ENCODE assay signal across 8 mouse cellular contexts in the genomic region with DNA sequence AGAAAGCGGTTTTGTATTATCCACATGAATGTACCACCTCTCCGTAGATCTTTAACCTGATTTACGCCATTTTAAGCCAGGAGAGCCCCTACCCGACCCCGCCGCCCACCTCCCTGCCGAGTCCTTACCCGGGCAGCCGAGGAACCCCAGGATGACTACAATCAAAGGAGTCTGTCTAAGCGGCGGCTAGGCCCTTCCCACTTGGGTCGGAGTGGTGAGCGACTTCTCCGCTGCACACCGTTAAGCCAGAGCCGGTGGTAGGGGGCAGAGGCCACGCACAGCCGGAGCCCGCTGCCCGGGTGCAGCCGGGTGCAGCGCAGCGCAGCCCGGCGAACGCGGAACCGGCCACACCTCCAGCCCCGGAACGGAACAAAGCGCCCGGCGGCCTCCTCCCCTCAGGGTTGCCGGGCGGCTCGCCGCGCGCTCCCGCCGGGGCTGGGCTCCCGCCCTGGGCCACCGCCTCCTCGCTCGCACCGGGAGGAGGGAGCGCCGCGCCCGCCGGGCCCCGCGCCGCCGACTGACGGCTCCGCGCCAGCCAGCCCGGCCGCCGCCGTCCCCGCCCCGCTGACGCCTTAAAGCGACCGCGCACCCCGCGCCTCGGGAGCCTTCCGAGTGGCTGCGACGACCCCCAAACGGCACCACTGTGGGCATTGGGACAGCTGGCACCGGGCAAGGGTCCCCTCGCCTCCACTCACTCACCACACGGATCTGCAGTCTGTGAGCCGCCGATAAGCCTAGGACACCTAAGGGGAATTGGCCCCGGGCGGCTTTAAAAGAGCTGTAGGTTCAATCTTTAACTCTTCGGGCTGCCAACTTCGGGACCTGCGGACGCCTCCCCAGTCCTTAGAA. TPM values are rescaled to one million over a fixed set of nuclear protein-coding genes. Genes with fewer than 3 reads are reported as not detected.
DNase-seq lines count a peak whose midpoint lies in the region; ATAC-seq and TF ChIP-seq lines count a peak whose summit lies in the region.

No protein-coding gene starts in this region.

- no peak for TF ChIP-seq CTCF in C2C12 (IDR thresholded peaks at IDR 0.05; ENCODE audit: control insufficient read depth, insufficient read depth, insufficient read length)
- TF ChIP-seq CTCF in liver, embryonic 14.5 days (IDR thresholded peaks at IDR 0.05; ENCODE audit: low read depth) = no peak

- H3K9me3 ChIP-seq in embryonic facial prominence, embryonic 15.5 days (replicated peaks) = no peaks in the 10 kb centered on the region
- no peaks in the 10 kb centered on the region for H3K9me3 ChIP-seq in heart, embryonic 13.5 days
- no peaks in the 10 kb centered on the region for H3K9me3 ChIP-seq in kidney, embryonic 16.5 days (ENCODE audit: low read length)
- H3K9me3 ChIP-seq in liver, embryonic 14.5 days (ENCODE audit: control insufficient read depth, low read length) = no peaks in the 10 kb centered on the region
- H3K9me3 ChIP-seq in stomach, embryonic 16.5 days (replicated peaks; ENCODE audit: control insufficient read depth, low read length) = no peaks in the 10 kb centered on the region

- H3K79me2 ChIP-seq in C2C12 (ENCODE audit: control insufficient read depth, insufficient read depth) = peaks cover 22% of the 10 kb centered on the region

- TF ChIP-seq EP300 in liver, embryonic 14.5 days (IDR thresholded peaks at IDR 0.05; ENCODE audit: low read depth) = no peak

- peak overlapping the region; percentile 77 for H3ac ChIP-seq in C2C12 (ENCODE audit: control insufficient read depth, insufficient read length, low read depth)

- peak; percentile 70 for ATAC-seq in embryonic facial prominence, embryonic 15.5 days (ENCODE audit: insufficient number of reproducible peaks, low FRiP score, low TSS enrichment, low read depth)
- ATAC-seq in heart, embryonic 13.5 days (ENCODE audit: extremely low read depth, insufficient number of reproducible peaks, low FRiP score, low TSS enrichment) = peak; percentile 35; the same call in 1 of the 2 replicates
- ATAC-seq in kidney, embryonic 16.5 days (ENCODE audit: low FRiP score, low TSS enrichment) = peak; percentile 79
- peak; percentile 67 for ATAC-seq in liver, embryonic 14.5 days (ENCODE audit: insufficient read depth)
- ATAC-seq in stomach, embryonic 16.5 days (ENCODE audit: insufficient read depth, low FRiP score) = peak; percentile 86

- H3K9ac ChIP-seq in embryonic facial prominence, embryonic 15.5 days = peak overlapping the region; percentile 79
- peak overlapping the region; percentile 93 for H3K9ac ChIP-seq in heart, embryonic 13.5 days
- peak overlapping the region; percentile 78 for H3K9ac ChIP-seq in kidney, embryonic 16.5 days (replicated peaks; ENCODE audit: low read length)
- no peak overlapping the region for H3K9ac ChIP-seq in liver, embryonic 14.5 days (replicated peaks)
- peak overlapping the region; percentile 90 for H3K9ac ChIP-seq in stomach, embryonic 16.5 days (ENCODE audit: low read length)

- peak overlapping the region; percentile 50 for H3K4me3 ChIP-seq in C2C12 (ENCODE audit: insufficient read depth, poor library complexity, severe bottlenecking)
- H3K4me3 ChIP-seq in embryonic facial prominence, embryonic 15.5 days (replicated peaks) = peak overlapping the region; percentile 81
- H3K4me3 ChIP-seq in heart, embryonic 13.5 days = peak overlapping the region; percentile 82
- peak overlapping the region; percentile 74 for H3K4me3 ChIP-seq in kidney, embryonic 16.5 days (ENCODE audit: low read length)
- peak overlapping the region; percentile 32 to 58 for H3K4me3 ChIP-seq in liver, embryonic 14.5 days (ENCODE audit: insufficient read depth in 1 of 2, low read depth in 2 of 2, low read length in 2 of 2)
- peak overlapping the region; percentile 79 for H3K4me3 ChIP-seq in stomach, embryonic 16.5 days (replicated peaks; ENCODE audit: low read length)

- no peaks in the 10 kb centered on the region for H3K79me3 ChIP-seq in C2C12 (ENCODE audit: low read depth)

- peak overlapping the region; percentile 91 for H3K27ac ChIP-seq in embryonic facial prominence, embryonic 15.5 days (replicated peaks)
- peak overlapping the region; percentile 51 for H3K27ac ChIP-seq in heart, embryonic 13.5 days (replicated peaks)
- peak overlapping the region; percentile 66; the same call in 1 of the 2 replicates for H3K27ac ChIP-seq in kidney, embryonic 16.5 days (ENCODE audit: low read length)
- H3K27ac ChIP-seq in liver, embryonic 14.5 days = no peak overlapping the region
- H3K27ac ChIP-seq in stomach, embryonic 16.5 days (ENCODE audit: low read length) = peak overlapping the region; percentile 44

- DNase-seq in brain, adult 2 months (ENCODE audit: low read depth, low spot score) = peak; percentile 86
- DNase-seq in liver, embryonic 14.5 days (ENCODE audit: low read depth in 3 of 3, low spot score in 3 of 3) = peak in 2 of 3 experiments; percentile 14 to 16
- peak; percentile 76 for DNase-seq in neural tube, embryonic 10.5 days (ENCODE audit: extremely low spot score, low spot score)

- no peaks in the 10 kb centered on the region for H3K27me3 ChIP-seq in C2C12 (ENCODE audit: control insufficient read depth, insufficient read depth, insufficient read length)
- H3K27me3 ChIP-seq in embryonic facial prominence, embryonic 15.5 days = peaks cover 9% of the 10 kb centered on the region; the same call in 1 of the 2 replicates
- peaks cover 24% of the 10 kb centered on the region for H3K27me3 ChIP-seq in heart, embryonic 13.5 days (replicated peaks)
- peaks cover 24% of the 10 kb centered on the region for H3K27me3 ChIP-seq in kidney, embryonic 16.5 days (ENCODE audit: insufficient read depth, low read length)
- H3K27me3 ChIP-seq in liver, embryonic 14.5 days (ENCODE audit: control insufficient read depth, insufficient read depth, low read length) = peaks cover 32% of the 10 kb centered on the region
- H3K27me3 ChIP-seq in stomach, embryonic 16.5 days (ENCODE audit: control insufficient read depth, insufficient read depth, low read length) = peaks cover 8% of the 10 kb centered on the region; the same call in 1 of the 2 replicates

- no peaks in the 10 kb centered on the region for H3K36me3 ChIP-seq in C2C12 (ENCODE audit: control insufficient read depth, insufficient read depth)
- H3K36me3 ChIP-seq in embryonic facial prominence, embryonic 15.5 days = no peaks in the 10 kb centered on the region
- H3K36me3 ChIP-seq in heart, embryonic 13.5 days = no peaks in the 10 kb centered on the region
- H3K36me3 ChIP-seq in kidney, embryonic 16.5 days (ENCODE audit: insufficient read depth, low read length) = no peaks in the 10 kb centered on the region
- no peaks in the 10 kb centered on the region for H3K36me3 ChIP-seq in liver, embryonic 14.5 days (replicated peaks; ENCODE audit: control insufficient read depth, insufficient read depth, low read depth)
- no peaks in the 10 kb centered on the region for H3K36me3 ChIP-seq in stomach, embryonic 16.5 days (ENCODE audit: control insufficient read depth, insufficient read depth, low read length)

- H3K4me2 ChIP-seq in embryonic facial prominence, embryonic 15.5 days (replicated peaks) = peak overlapping the region; percentile 87
- peak overlapping the region; percentile 87 for H3K4me2 ChIP-seq in heart, embryonic 13.5 days
- peak overlapping the region; percentile 93 for H3K4me2 ChIP-seq in kidney, embryonic 16.5 days (replicated peaks; ENCODE audit: low read depth, low read length)
- H3K4me2 ChIP-seq in liver, embryonic 14.5 days (ENCODE audit: low read depth) = peak overlapping the region; percentile 68
- H3K4me2 ChIP-seq in stomach, embryonic 16.5 days (ENCODE audit: low read depth, low read length) = peak overlapping the region; percentile 89

- H3K4me1 ChIP-seq in embryonic facial prominence, embryonic 15.5 days = peaks cover 45% of the 10 kb centered on the region
- peaks cover 26% of the 10 kb centered on the region for H3K4me1 ChIP-seq in heart, embryonic 13.5 days
- H3K4me1 ChIP-seq in kidney, embryonic 16.5 days (ENCODE audit: insufficient read depth, low read length) = peaks cover 27% of the 10 kb centered on the region
- peaks cover 0 to 8% of the 10 kb centered on the region in 2 experiments; a peak in 1 of 4 replicates for H3K4me1 ChIP-seq in liver, embryonic 14.5 days (replicated peaks; ENCODE audit: control insufficient read depth in 2 of 2, insufficient read depth in 2 of 2, low read length in 1 of 2)
- 0 out of 2 replicates have a peak, but pooled peaks cover 5% of the 10 kb centered on the region for H3K4me1 ChIP-seq in stomach, embryonic 16.5 days (ENCODE audit: control insufficient read depth, insufficient read depth, low read length)

- WGBS in embryonic facial prominence, embryonic 15.5 days = under 1% methylated on average over 66 of the region's 86 CpGs
- WGBS in heart, embryonic 13.5 days = under 1% methylated on average over 78 of the region's 86 CpGs
- under 1% methylated on average over 66 of the region's 86 CpGs for WGBS in kidney, embryonic 16.5 days
- WGBS in liver, embryonic 14.5 days (ENCODE audit: insufficient replicate concordance) = under 1% methylated on average over 71 of the region's 86 CpGs
- 1% methylated on average over 78 of the region's 86 CpGs for WGBS in stomach, embryonic 16.5 days

TF ChIP-seq in C2C12, 6 proteins besides CTCF, POLR2A, EP300 and RAD21 (continues in another document):
- TF ChIP-seq USF1 (IDR thresholded peaks at IDR 0.05; ENCODE audit: low read depth) (no peak), MYOD1 (IDR thresholded peaks at IDR 0.05; ENCODE audit: control insufficient read depth, insufficient read length, low read depth) (no peak), CEBPB (IDR thresholded peaks at IDR 0.05; ENCODE audit: low read depth) (no peak), MYOG (IDR thresholded peaks at IDR 0.05; ENCODE audit: control insufficient read depth, extremely low read depth, insufficient read length) (no peak)

RNA-seq across cellular contexts. Expression of gene Mras, which starts 0.8 kb away (rescaled TPM):
- polyA plus RNA-seq in C2C12 (2012; fragmentation: generic; extraction: Trizol) = 25.1 TPM
- polyA plus RNA-seq in embryonic facial prominence, embryonic 15.5 days (2015; fragmentation: Nextera tagmentation; extraction: Ambion mirVana) = 25.2 and 25.4 TPM in 2 replicates
- polyA plus RNA-seq in heart, embryonic 13.5 days (2015; fragmentation: Nextera tagmentation; extraction: Ambion mirVana) = 9.3 and 10.8 TPM in 2 replicates
- 10.7 and 15.7 TPM in 2 replicates for polyA plus RNA-seq in kidney, embryonic 16.5 days (2015; fragmentation: Nextera tagmentation; extraction: Ambion mirVana)
- polyA plus RNA-seq in liver, embryonic 14.5 days (2012; rRNA removed) = 2.0 and 2.7 TPM in 2 replicates
- polyA plus RNA-seq in liver, embryonic 14.5 days (2014; fragmentation: Nextera tagmentation; extraction: Ambion mirVana) = 3.5 TPM in 2 replicates
- 8.4 and 9.5 TPM in 2 replicates for polyA plus RNA-seq in stomach, embryonic 16.5 days (2015; fragmentation: Nextera tagmentation; extraction: Ambion mirVana)

RNA-seq across cellular contexts. Expression of gene Nme9, which starts 14.9 kb away (rescaled TPM):
- not detected for polyA plus RNA-seq in C2C12 (2012; fragmentation: generic; extraction: Trizol)
- 6.2 and 11.2 TPM in 2 replicates for polyA plus RNA-seq in embryonic facial prominence, embryonic 15.5 days (2015; fragmentation: Nextera tagmentation; extraction: Ambion mirVana)
- not detected in 2 replicates for polyA plus RNA-seq in heart, embryonic 13.5 days (2015; fragmentation: Nextera tagmentation; extraction: Ambion mirVana)
- 0.23 TPM in 1 of 2 replicates, not detected in the other for polyA plus RNA-seq in kidney, embryonic 16.5 days (2015; fragmentation: Nextera tagmentation; extraction: Ambion mirVana)
- 0.03 and 0.11 TPM in 2 replicates for polyA plus RNA-seq in liver, embryonic 14.5 days (2012; rRNA removed)
- polyA plus RNA-seq in liver, embryonic 14.5 days (2014; fragmentation: Nextera tagmentation; extraction: Ambion mirVana) = not detected in 2 replicates
- 0.27 and 0.32 TPM in 2 replicates for polyA plus RNA-seq in stomach, embryonic 16.5 days (2015; fragmentation: Nextera tagmentation; extraction: Ambion mirVana)

Comparison
In these comparisons a context has a peak if more than half of its experiments do, and no peak if none do; other contexts are left out.
1. DNase-seq: peak in every context shown above with its lines; median percentile 86 in brain, adult 2 months; 76 in neural tube, embryonic 10.5 days; 15 in liver, embryonic 14.5 days.
2. ATAC-seq: peak in every context shown above with its lines; median percentile 86 in stomach, embryonic 16.5 days; 79 in kidney, embryonic 16.5 days; 70 in embryonic facial prominence, embryonic 15.5 days; 67 in liver, embryonic 14.5 days; 35 in heart, embryonic 13.5 days.